Mouse (Mus musculus) activated CD4-positive, CD25-positive, alpha-beta regulatory T cell, adult 4 months (primary cell): ENCODE results near the gene Col4a6. TPM values are rescaled to one million over a fixed set of nuclear protein-coding genes. Genes with fewer than 3 reads are reported as not detected.

Source experiments
- ATAC-seq: one replicate; pipeline ENCODE4 v1.8.0; 2017
- polyA plus RNA-seq, 2 experiments: library from polyadenylated mRNA; unstranded; fragments of 100-300 nt; shearing (Covaris generic); gene quantifications; one replicate each; pipeline ENCODE4 v1.2.1; 2017

Gene Col4a6
- polyA plus RNA-seq = not detected

GRCm38 (mm10) chrX:141473470-141474302 lies at the start of gene Col4a6:
Col4a6 (minus strand) TSS chrX:141474076.
- no peak for ATAC-seq

- ATAC-seq = no peak
Measured at GRCm38 (mm10) chrX:141503125-141503524, 29.2 kb upstream of the Col4a6 start.

GRCm38 (mm10) chrX:141494545-141494944 lies 20.7 kb upstream of the Col4a6 start:
- ATAC-seq = no peak

GRCm38 (mm10) chrX:141475566-141476327 lies 1.9 kb upstream of the Col4a6 start:
- no peak for ATAC-seq

GRCm38 (mm10) chrX:141475110-141475509 lies 1.2 kb upstream of the Col4a6 start, which contains the start of gene Col4a5:
Col4a5 (plus strand) TSS chrX:141475385.
- ATAC-seq = no peak

GRCm38 (mm10) chrX:141447936-141448335 lies 25.9 kb downstream of the Col4a6 start:
- ATAC-seq = no peak

GRCm38 (mm10) chrX:141439423-141439822 lies 34.5 kb downstream of the Col4a6 start:
- ATAC-seq = no peak

- no peak for ATAC-seq
Measured at GRCm38 (mm10) chrX:141436780-141437179, 37.1 kb downstream of the Col4a6 start.

GRCm38 (mm10) chrX:141415318-141415717 lies 58.6 kb downstream of the Col4a6 start:
- no peak for ATAC-seq

- ATAC-seq = no peak
Measured at GRCm38 (mm10) chrX:141396243-141396642, 77.6 kb downstream of the Col4a6 start.

- ATAC-seq = no peak
Measured at GRCm38 (mm10) chrX:141385399-141386105, 88.3 kb downstream of the Col4a6 start.

- ATAC-seq = no peak
Measured at GRCm38 (mm10) chrX:141384632-141385031, 89.2 kb downstream of the Col4a6 start.

GRCm38 (mm10) chrX:141370276-141370675 lies 103.6 kb downstream of the Col4a6 start:
- ATAC-seq = no peak

- no peak for ATAC-seq
Measured at GRCm38 (mm10) chrX:141363331-141363730, 110.5 kb downstream of the Col4a6 start.

- no peak for ATAC-seq
Measured at GRCm38 (mm10) chrX:141341417-141341816, 132.5 kb downstream of the Col4a6 start.

- no peak for ATAC-seq
Measured at GRCm38 (mm10) chrX:141328044-141328443, 145.8 kb downstream of the Col4a6 start.

- no peak for ATAC-seq
Measured at GRCm38 (mm10) chrX:141324201-141324600, 149.7 kb downstream of the Col4a6 start.

- ATAC-seq = no peak
Measured at GRCm38 (mm10) chrX:141316217-141316616, 157.7 kb downstream of the Col4a6 start.

- no peak for ATAC-seq
Measured at GRCm38 (mm10) chrX:141315795-141316194, 158.1 kb downstream of the Col4a6 start.

- ATAC-seq = no peak
Measured at GRCm38 (mm10) chrX:141292702-141293462, 181.0 kb downstream of the Col4a6 start.

GRCm38 (mm10) chrX:141276397-141276796 lies 197.5 kb downstream of the Col4a6 start:
- no peak for ATAC-seq

- ATAC-seq = no peak
Measured at GRCm38 (mm10) chrX:141265986-141266385, 207.9 kb downstream of the Col4a6 start.
